Mouse (Mus musculus): Measurements from ENCODE around the gene Rnaseh2b.

- TF ChIP-seq POLR2AphosphoS2 (IDR thresholded peaks at IDR 0.05; ENCODE audit: low read depth, low read length) (no peak), MXI1 (IDR thresholded peaks at IDR 0.05; ENCODE audit: low read depth, low read length) (no peak), SMC3 (IDR thresholded peaks at IDR 0.05; ENCODE audit: low read depth, low read length) (no peak), CTCF (conservative IDR thresholded peaks at IDR 0.05 in 1 of 2, IDR thresholded peaks at IDR 0.05 in 1 of 2; ENCODE audit: low read depth in 2 of 2, low read length in 2 of 2) (no peak), MAFK (IDR thresholded peaks at IDR 0.05; ENCODE audit: insufficient replicate concordance, low read length) (no peak), BHLHE40 (IDR thresholded peaks at IDR 0.05; ENCODE audit: low read depth, low read length) (no peak), ZMIZ1 (IDR thresholded peaks at IDR 0.05; ENCODE audit: low read depth, low read length) (no peak), POLR2A (IDR thresholded peaks at IDR 0.05; ENCODE audit: low read depth, low read length) (no peak), MAX (IDR thresholded peaks at IDR 0.05; ENCODE audit: low read length) (no peak)
These were observed 33.3 kb upstream of the Rnaseh2b start for GRCm38 (mm10) chr14:62258978-62259536.
